Mouse (Mus musculus) stomach, postnatal 0 days (tissue): ENCODE results near the gene Gaa.

Experiments used
- CTCF ChIP-seq: IDR thresholded peaks from 2 replicates; pipeline ENCODE4 v1.5.1; 2016; ENCODE audit warnings: antibody characterized with exemption, low read depth, mild to moderate bottlenecking, moderate library complexity
- EP300 ChIP-seq: optimal IDR thresholded peaks from 2 replicates; pipeline ENCODE3; 2016; ENCODE audit warnings: antibody characterized with exemption

- no peak for TF ChIP-seq CTCF
- TF ChIP-seq EP300: no peak
These were observed 39.5 kb upstream of the Gaa start, which contains the start of the genes Tbc1d16 and Ccdc40 for GRCm38 (mm10) chr11:119228091-119228781.
